Mouse (Mus musculus) CD8-positive naive resting alpha-beta T cell, adult 2 months (primary cell): ENCODE measurements around the gene Tceanc.

ENCODE experiments used
- DNase-seq, 2 experiments: peaks; one replicate each; pipeline ENCODE4 v3.0.0; 2022; ENCODE audit warnings: low read depth in 2 of 2, low spot score in 2 of 2

The Tceanc gene

DNA sequence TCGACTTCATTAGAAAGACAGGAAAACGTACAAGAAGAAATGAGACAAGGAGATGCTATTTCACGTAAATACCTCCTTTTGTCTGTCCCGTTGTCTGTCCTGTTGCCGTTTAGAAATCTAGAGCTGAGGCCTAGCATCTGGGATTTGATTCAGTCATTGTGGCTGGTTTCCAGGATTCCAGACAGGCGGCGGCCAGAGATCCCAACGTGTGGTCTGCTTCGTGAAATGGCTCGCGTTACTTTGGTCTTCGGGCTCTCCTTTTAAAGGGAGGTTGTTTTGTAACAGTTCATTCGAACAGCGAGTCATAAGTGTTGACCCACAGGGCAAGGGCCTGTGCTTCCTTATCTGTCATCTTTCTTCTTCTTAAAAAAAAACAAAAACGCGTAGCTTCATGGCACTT lies at the start of gene Tceanc:
Gene Tceanc, minus strand, starts transcription at position 223 of the 400 bp plus-strand sequence.
- DNase-seq = no peak

DNA sequence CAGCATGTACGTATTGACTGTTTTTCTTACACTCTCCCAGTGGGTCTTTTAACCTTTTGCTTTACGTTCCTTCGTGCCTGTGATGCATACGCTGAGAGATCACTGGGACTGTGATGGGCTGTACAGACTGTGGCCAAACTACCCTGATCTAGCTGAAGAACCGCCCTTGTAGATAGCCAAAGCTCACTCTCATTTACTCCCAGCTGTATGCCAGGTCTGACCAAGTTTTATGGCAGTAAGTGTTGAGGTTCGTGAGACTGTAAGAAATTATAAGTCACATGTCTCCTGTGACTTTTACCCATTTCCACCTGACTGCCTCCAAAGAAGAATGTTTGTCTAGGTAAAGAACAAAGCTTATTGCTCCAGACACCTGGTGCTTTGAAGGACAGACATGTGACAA lies 47.6 kb upstream of the Tceanc start:
- no peak for DNase-seq

DNA sequence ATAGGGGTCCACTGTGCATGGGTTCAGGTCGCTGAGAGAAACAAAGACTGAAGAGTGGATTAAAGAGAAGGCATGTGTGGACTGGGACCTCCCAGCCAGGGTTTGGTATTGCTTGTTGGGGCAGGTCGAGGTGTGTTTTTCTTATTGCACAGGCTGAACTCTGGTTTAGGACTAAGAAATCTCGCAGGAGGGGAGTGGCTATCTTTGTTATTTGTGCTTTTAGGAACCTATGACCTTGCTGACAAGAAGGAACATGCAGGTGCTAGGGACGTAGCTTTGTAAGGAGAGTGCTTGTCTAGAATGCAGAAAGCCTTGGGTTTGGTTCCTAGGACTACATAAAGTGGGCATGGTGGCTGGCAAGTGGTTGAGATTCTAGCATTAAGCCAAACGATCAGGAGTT lies 47.0 kb upstream of the Tceanc start:
- DNase-seq = no peak

DNA sequence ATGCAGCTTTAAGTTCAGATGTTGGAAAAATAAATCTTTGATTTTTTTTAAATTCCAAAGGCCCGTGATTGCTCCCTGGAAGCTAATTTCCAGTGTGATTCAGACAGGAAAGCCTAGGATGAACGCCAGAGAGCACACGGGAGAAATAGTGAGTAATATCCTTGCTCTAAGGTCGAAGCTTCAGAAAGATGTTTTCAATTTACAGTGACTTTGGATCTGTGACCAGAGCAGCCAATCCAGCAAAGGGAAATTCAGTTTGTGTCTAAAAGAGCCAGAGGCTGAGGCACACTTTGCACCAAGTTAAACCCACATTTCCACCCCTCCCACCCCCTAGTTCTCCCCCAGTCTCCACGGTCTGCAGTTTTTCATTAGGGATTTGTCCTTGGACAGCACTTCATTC lies 46.5 kb upstream of the Tceanc start:
- DNase-seq = no peak

DNA sequence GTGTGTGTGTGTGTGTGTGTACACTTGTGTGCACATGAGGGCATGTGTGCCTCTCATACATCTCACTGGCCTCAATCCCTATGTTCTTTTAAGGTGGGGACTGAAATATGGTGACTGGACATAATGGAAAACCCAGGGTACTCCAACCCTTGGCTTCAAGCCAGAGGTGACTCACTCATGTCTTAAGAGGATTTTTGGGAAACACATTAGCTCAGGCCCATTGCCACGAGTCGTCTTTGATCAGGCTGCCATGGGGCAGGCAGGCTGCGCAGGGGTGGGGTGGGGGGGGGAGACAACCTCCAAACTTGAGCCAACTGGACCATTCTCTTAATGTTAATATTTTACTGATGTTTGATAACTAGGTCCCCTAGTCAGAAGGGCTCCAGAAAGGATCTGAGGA lies 41.0 kb upstream of the Tceanc start:
- no peak for DNase-seq

DNA sequence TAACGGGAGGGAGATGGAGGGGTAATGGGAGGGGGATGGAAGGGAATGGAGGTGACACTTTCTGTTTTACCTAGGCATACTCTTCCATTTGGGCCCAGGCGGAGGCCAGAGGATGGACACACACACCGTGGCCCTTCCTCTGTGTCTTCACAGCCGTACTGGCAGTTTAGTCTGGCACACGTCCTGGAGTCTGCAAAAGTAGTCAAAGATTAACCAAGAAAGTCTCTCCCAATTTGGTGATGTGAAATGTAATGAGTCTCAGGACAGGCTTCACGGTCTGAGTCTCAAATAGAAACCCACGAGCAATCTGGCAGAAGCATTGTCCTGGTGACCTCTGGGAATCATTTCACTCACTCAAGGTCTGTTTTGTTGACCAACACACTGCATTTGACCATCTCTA lies 34.0 kb upstream of the Tceanc start:
- no peak for DNase-seq

DNA sequence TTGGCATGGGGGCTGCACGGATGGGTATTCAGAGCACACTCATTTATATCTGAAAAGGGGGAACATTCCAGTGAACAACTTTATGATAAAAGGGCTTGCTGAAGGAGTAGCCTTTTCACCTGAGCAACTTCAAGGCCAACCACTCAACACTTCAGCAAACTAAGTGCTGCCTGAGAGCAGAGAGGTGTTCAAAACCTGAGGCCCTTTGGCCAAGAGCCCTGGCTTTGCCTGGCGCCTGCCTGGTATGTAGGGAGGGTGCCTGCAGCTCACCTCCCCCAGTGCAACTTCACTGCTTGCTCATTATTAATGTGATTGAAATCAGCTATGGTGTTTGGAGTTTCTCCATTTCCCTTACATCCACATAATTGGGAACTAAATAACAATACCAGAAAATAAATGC lies 28.1 kb upstream of the Tceanc start:
- DNase-seq = no peak

DNA sequence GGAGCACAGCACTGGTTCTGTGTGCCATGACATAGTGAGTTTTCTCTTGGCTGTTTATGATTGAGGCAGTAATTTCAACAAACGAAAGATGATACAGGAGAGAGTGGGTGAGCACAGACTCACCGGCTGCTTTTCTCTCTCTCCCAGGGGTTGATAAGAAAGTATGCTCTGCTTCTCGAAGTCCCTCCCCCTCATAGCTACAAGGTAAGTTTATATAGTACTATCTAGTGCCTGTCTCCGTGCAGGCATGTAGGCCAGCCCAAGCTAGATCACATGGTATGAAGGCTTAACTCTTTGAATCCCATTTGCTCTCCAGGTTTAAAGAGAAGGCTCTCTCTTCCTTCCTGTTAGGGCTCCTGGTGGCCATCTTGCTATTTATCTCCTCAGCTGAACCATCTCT lies 16.8 kb upstream of the Tceanc start:
- no peak for DNase-seq

DNA sequence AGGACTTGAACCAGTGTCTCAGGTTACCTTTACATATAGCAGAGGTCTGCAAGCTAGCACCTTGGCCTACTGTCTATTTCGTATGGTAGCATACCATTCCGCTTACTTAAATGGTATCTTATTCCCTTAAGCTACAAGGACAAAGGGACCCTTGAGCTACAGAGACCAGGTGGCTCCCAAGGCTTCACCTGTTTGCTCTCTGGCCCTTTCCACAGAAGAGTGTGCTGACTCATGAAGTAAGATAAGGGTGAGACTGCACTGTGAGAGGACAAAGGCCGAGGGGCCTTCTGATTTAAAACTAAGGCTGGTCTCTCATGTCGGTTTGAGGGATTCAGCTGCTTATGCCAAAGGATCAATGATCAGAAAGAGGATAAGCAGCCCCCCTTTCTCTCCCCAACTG lies 15.1 kb upstream of the Tceanc start:
- no peak for DNase-seq

DNA sequence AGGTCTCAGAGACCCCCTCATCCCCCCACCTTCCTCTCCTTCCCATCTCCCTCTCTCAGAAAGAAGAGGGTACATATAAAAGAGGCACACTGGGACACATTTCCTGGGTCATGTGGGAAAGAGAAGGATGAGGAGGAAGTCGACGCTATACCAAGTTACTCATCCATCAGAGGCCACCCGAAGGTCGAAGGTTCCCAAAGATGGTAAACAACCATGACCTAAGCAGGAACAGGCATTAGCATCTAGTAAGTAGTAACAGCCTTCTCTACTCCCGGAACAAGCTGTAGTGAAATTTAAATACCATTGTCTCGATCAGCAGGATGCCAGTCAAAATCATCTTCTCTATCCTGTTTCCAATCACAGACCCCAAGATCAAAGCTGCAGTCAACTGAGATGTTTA lies 13.3 kb upstream of the Tceanc start:
- no peak for DNase-seq

DNA sequence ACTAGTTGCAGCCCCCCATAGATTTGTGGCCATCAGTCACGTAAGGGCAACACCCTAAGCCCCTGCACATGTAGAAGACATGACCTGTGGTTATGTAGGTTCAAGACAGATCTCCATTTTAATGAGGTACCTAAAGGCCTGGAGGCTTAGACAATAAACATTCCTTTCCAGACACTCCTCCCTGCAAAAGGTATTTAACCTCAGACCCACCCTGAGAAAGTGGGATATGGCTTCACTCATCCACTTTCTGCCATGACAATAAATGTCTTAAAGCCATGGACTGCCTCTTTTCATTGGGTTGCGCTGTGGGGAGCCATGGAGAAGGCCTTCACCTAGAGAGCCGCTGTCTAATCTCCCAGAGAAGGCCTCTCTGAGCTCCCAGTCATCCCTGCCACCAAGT lies 9.8 kb upstream of the Tceanc start:
- DNase-seq = no peak

DNA sequence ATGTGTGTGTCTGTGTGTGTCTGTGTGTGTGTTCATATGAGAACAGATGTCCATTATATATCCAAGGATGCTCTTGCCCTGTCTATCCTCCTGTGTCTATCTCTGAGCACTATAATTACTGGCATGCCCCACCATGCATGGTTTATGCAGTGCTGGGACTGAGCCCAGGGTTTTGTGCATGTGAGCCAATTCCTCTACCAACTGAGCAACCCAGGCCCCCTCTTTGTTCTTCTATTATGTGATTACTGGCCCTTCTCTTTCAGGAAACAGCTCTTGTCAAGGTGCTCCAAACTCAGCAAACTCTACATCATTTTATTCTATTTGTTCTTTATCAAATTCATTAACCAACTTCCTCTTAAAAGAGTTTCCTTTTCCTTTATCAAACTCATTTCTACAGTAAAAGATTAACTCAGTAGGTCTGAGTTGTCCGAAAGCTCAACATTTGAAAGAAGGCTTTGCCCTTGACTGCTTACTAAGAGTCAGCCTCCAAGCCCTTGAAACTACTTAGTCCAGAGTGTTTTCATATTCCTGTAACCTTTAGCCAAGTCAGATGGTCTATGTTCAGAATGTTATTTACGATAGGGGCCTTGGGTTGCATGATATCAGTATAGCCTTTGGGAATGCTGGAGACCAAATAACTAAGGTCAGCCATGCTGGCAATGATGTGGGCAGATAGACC lies 7.4 kb upstream of the Tceanc start:
- no peak for DNase-seq

DNA sequence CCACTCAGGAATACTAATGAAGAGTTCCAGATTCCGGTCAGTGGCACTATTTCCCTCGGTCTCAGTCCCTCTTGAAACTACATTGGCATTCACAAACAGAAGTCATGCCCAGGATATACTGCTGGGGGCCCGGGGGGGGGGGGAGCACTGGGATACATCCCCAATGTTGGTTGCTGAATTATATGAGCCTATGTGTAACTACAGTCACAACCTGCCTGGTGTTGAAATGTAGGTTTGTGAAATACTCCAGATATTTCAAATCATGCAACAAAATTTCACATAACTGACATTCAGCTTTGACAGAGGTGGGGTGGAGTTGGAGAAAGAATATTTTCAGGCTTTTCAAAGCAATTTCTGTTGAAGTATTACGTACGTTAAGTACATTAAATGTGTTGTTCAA lies 2.4 kb upstream of the Tceanc start:
- no peak for DNase-seq

DNA sequence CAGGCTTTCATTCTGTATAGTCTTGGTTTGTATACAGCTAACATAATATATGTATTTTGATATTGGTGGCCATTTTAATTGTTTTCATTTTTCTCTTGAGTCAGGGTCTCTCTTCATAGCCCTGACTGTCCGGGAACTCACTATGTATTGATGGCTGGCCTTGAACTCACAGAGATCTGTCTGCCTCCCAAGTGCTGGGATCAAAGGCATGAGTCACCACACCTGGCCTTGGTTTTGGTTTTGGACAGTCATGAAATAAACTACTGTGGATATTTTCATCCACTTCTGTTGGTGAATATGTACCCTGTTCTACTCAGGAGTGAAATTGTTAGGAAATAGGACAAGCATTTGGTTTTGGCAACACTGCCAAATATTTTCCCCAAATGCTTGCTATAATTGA lies 1.7 kb downstream of the Tceanc start:
- no peak for DNase-seq

DNA sequence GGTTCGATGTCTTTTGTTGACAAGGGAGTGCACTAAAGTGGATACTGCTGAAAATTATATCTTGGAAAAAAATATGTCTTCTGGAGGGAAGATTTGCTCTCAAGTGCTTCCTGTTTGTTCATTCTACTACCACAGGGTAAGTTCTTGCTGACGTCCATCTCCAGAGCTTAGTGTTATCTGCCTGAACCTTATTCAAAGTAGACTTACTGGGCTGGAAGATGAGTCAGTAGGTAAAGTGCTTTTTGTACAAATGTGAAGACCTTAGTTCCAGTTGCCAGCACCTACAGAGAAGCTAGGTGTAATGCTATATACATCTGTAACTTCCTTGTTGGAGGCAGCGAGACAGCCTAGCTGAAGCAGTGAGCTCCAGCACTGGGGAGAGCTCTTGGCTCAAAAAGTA lies 2.4 kb downstream of the Tceanc start:
- no peak for DNase-seq

DNA sequence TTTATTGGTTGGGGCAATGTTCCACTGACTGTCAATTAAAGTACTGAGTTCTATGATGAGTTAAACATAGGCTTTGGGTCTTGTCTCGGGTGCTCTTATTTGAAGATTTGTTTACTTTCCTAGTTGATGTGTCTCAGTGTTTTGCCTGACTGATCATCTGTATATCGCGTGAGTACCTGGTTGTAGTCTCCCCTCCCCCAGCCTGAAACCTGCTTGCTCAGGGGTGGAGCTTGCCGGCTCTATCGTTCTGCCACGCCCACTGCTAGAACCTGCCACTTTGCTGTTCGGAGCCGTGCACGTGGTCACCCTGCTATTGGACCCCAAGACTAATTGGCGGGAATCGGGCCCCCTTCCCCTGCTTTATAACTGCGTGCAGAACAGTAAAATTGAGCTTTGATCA lies 4.3 kb downstream of the Tceanc start:
- peak in 1 of 2 experiments; percentile 1 for DNase-seq

DNA sequence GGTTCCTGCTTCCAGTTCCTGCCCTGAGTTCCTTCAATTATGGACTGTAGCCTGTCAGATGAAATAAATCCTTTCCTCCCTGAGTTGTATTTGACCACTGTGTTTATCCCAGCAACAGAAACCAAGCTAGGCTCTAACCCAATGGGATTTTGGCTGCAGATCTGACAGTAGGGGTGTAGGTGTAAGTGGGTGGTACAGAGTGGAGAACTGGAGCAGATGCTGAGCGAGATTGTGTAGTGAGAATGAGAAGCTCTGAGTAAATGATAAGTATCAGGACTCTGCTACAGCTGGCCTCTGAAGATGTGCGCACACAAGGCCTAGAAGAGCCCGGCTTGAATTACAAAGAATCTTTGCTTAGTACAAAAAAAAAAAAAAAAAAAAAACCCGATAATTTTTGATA lies 6.3 kb downstream of the Tceanc start:
- DNase-seq = no peak

DNA sequence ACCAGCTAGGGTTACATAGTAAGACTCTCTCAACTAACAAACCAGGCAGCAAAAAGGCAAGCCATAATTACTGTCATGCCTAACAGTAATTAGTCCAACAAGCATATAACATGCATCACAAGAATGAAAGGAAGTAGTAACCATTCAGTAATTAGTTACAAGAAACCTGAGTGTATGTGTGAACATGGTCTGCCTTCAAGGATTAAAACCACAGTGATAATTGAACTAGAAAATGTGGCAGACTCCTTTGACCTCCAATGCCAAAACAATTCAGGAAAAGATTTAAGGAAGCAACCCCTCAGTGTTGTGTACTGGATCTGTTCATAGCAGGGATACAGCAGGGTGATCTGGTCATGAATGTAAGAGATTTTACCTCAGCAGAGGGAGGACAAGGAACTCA lies 7.3 kb downstream of the Tceanc start:
- no peak for DNase-seq

DNA sequence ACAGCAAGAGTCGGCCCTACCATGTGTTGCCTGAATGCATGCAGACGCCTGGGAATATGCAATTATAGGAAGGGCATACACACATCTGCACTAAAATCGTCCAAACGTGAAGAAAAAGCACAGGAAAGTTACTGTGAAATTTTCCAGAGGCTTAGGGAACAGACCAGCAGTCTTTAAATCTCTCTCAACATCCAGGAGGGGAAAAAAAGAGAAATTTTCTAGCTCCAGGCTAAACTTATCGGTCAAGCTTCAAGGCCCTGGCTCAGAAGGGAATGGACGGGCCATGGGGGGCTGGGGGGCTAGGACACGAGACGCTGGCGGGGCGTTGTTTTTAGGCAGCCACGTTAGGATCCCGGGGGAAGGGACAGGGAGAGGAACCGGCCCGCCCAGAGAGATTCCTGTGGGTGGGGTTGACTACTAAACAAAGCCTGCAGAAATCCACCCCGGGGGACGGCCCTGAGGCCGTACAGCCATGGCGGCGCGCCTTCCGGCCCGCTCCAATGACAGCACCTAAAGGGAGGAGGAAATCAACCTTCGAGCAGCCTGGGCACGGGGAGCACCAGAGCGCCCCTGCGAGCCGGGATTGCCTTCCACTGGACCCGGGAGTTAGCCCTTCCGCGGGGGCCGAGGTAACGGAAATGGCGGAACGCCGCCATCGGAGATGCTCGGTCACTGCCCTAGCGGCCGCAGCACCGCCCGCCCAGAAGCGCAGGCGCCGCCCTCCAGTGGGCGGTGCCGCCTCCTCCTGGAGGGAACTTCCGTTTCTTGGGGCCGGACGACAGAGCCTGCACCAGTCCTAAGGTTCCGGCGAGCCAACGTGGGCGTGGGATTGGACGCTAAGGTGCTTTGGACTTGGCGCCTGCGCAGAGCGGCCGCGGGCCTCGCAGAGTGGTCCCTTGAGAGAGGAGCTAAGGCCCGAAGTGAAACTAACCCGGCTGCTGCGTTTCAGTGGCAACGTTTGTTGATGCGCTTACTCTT lies 8.3 kb downstream of the Tceanc start:
- DNase-seq = peak; percentile 85 to 88

DNA sequence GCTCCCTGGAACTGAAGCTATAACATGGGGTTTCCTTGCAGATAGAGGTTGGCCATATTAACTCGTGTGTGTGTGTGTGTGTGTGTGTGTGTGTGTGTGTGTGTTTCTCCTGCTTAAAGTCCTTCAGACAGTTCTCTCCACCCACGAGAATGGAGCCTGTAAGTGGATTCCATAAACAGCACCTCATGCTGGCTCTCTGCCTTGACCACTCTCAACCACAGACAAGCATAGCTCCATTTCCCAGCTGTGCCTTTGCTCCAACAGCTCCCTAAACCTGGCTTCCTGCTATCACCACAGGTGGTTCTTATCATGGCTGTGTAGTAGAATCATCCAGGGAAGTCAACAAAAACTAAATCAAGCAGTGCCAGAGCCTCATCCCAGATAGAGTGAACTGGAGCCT lies 13.9 kb downstream of the Tceanc start:
- DNase-seq = no peak

DNA sequence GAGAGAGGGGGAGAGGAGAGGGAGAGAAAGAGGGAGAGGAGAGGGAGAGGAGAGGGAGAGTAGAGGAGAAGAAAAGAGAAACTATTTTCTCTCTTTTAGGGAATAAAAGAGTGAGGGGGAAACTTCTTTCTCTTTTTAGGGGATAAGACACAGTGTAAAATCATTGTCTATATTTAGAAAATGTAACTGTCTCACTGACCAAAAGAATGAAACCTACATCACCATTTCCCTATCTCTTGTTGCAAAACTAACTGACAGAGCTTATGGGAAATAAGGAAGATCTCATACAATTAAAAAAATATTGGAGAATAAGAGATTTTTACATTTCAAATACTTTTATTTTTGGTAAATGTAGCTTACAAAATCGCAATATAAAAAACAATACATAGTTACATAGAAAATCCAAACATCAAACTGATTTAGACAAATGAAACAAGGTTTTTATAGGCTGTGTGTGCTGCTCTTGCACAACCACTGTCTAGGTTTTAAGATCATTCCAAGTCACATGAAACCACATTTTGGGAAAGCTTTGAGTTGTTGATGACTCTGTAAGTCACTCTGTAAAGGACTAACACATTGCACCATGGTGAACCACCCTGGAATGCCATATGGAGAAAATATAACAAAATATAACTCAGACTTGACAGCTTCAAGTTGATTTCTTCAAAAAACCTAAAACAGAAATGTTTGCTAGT lies 18.7 kb downstream of the Tceanc start:
- DNase-seq = no peak

DNA sequence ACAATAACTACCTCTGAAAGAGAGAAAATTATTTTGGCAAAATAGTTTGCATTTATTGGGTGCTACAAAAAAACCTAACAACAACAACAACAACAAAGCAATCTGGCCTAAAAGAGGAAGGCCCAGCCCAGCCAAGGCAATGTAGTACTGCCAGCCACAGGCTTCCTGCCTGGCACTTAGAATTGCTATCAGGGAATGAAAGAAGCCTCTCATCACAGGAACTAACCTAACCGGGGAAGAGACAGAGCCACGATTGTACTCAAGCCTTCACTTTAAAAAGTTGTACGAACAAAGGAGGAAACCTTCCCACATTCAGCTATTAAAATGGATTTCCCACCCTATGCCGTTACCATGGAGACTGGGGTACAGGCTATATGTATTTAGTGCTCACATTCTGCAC lies 20.6 kb downstream of the Tceanc start:
- no peak for DNase-seq
